Mouse (Mus musculus) layer of hippocampus, postnatal 14 days (tissue): ENCODE measurements around the gene Olfr1432. TPM values are rescaled to one million over a fixed set of nuclear protein-coding genes. Genes with fewer than 3 reads are reported as not detected.
"Not testable (repeated sequence)": the region's sequence is repeated elsewhere in the genome, so short reads cannot be mapped to it uniquely, and the experiment has no call there.

Experiments
- DNase-seq, 2 experiments: peaks; one replicate each; pipeline ENCODE4 v3.0.0; 2021 to 2022; ENCODE audit warnings: low spot score in 2 of 2, mixed read lengths in 1 of 2
- long read RNA-seq, 2 experiments: library from polyadenylated mRNA; stranded (forward); transcript quantifications; one replicate each; pipeline ENCODE4 v2.0.0; 2021
- total RNA-seq, 2 experiments: library from RNA; stranded (reverse); gene quantifications; 2 replicates each; pipeline ENCODE4 v1.2.3; 2021

Olfr1432 gene
- total RNA-seq, result not detected
- long read RNA-seq, experiment 1, result 0 reads
- long read RNA-seq, experiment 2, result 0 reads

DNA sequence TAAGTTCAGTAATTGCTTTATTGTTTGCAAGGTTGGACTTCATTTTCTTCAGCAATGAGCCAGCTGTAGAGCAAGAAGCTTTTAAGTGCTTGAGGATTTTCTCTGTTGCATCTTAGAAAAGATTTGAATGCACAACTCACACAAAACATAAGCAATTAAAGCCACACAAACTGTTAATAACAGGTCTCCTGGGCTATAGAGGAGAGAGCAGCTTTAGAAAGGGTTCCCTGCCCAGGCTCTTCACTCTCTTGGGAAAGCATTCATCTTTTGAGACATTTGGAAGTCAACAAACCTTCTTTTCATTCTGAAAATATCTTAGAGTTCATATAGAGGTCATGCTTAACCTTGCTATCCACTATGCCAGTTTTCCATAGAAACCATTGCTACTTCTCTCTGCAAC lies at the start of gene Olfr1432:
Olfr1432 (minus strand) TSS at position 101 of the 400 bp plus-strand sequence.
- not testable (repeated sequence) for DNase-seq

DNA sequence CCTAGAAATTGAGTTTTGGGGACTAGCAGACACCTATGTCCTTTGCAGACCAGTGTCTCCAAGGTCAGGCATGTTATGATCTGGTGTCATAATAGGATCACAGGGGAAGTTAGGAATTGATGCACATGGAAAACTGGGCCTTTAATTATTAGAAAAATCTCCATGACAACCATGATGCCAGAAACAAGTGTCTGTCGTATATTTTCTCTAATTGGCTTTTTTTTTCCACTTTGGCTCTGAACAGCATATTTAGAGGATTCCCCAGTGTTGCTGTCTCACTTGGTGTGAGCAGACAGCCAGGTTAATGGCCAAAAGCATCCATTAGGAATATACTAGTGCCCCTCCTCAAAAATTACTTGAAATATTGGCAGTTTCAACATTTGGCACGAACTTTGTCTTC lies 47.2 kb upstream of the Olfr1432 start, which contains the start of gene Olfr1434:
Olfr1434 (plus strand) TSS at position 301 of the 400 bp plus-strand sequence.
- DNase-seq, result no peak

DNA sequence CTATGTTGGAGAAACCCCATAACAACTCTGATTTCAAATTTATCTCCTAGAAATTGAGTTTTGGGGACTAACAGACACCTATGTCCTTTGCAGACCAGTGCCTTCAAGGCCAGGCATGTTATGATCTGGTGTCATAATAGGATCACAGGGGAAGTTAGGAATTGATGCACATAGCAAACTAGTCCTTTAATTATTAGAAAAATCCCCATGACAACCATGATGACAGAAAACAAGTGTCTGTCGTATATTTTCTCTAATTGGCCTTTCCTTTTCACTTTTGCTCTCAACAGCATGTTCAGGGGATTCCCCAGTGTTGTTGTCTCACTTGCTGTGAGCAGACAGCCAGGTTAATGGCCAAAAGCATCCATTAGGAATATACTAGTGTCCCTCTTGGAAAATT lies 28.3 kb upstream of the Olfr1432 start, which contains the start of gene Olfr235:
Olfr235 (plus strand) TSS at position 301 of the 400 bp plus-strand sequence.
- no peak for DNase-seq

DNA sequence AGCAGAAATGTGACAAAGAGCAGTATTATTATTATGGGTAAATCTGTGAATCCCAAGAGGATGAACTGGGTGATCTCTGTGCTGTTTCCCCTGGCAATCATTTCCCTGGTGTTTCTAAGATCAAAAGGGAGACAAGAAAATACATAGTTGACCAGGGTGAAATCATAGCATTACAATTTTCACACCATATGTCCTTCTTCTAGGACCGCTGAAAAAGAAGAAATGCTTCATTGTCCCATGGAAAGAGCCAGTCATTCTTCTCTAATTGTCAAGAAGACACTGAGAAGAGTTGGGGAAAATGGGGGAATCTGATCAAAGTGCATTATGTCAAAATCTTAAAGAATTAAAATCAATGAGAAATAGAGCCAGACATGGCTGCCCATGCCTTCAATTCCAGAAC lies 9.2 kb upstream of the Olfr1432 start, which contains the start of gene Olfr262:
Olfr262 (minus strand) TSS at position 101 of the 400 bp plus-strand sequence.
- DNase-seq, result no peak

DNA sequence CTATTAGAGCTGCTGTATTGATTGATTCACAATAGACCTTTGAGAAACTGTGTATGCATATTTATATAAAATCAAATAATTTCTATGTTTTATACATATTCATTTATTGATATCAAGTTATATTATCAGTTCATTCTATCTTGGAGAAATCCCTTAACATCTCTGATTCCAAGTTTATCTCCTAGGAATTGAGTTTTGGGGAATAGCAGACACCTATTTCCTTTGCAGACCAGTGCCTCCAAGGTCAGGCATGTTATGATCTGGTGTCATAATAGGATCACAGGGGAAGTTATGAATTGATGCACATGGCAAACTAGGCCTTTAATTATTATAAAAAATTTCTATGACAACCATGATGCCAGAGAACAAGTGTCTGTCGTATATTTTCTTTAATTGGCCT lies 32.1 kb downstream of the Olfr1432 start, which contains the start of gene Olfr1431:
Olfr1431 (plus strand) TSS at position 301 of the 400 bp plus-strand sequence.
- DNase-seq, result no peak

DNA sequence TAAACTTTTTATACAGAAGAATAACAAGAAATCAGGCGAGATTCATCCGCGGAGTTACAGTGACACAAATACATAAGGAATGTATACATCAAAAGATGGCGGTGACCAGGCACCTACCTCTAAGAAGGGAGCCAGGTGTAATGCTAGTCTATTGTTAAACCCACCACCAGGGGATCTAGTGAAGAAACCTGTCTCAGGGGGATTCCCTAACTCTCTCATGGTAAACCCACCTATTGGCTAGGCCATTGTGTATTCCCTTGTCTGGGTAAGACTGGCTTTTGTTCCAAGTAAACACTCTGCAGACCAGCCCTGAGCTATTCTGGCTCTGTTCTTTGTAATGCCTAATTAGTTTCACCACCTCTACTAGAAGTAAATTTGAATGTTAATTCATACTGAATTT lies 33.3 kb downstream of the Olfr1432 start:
- not testable (repeated sequence) for DNase-seq

Other genes with a start within 250 kb of the Olfr1432 start
- not detected for gene Olfr1423, start 191.3 kb downstream of the Olfr1432 start, total RNA-seq
- gene Olfr1424, start 169.9 kb downstream of the Olfr1432 start, total RNA-seq, result not detected
- not detected for gene Olfr1425, start 154.9 kb downstream of the Olfr1432 start, total RNA-seq
- gene Olfr1426, start 140.6 kb downstream of the Olfr1432 start, total RNA-seq, result not detected
- gene Olfr1427, start 129.3 kb downstream of the Olfr1432 start, total RNA-seq, result not detected
- not detected for gene Olfr1428, start 116.7 kb downstream of the Olfr1432 start, total RNA-seq
- not detected for gene Olfr76, start 109.4 kb downstream of the Olfr1432 start, total RNA-seq
- not detected for gene Olfr1555-ps1, start 62.5 kb downstream of the Olfr1432 start, total RNA-seq
- gene Olfr1431, start 32.0 kb downstream of the Olfr1432 start, total RNA-seq, result not detected
- gene Olfr262, start 9.1 kb upstream of the Olfr1432 start, total RNA-seq, result not detected
- gene Olfr235, start 28.4 kb upstream of the Olfr1432 start, total RNA-seq, result not detected
- not detected for gene Olfr1434, start 47.3 kb upstream of the Olfr1432 start, total RNA-seq
- gene Olfr1436, start 66.5 kb upstream of the Olfr1432 start, total RNA-seq, result not detected
- not detected for gene Olfr1437, start 92.5 kb upstream of the Olfr1432 start, total RNA-seq
- gene Olfr1438-ps1, start 103.3 kb upstream of the Olfr1432 start, total RNA-seq, result not detected
- not detected for gene Olfr1440, start 154.7 kb upstream of the Olfr1432 start, total RNA-seq
- gene Olfr1441, start 184.8 kb upstream of the Olfr1432 start, total RNA-seq, result not detected
- not detected for gene Pfpl, start 195.3 kb upstream of the Olfr1432 start, total RNA-seq
- 1 to 10 TPM; 5.4 to 5.6 TPM for gene Mpeg1, start 228.2 kb upstream of the Olfr1432 start, total RNA-seq